Mouse (Mus musculus): ENCODE data around the gene Akr1b7. TPM values are rescaled to one million over a fixed set of nuclear protein-coding genes. Genes with fewer than 3 reads are reported as not detected.

The Akr1b7 gene
- polyA plus RNA-seq, 1 experiment from 2014 or later, result 0.23 TPM

- ATAC-seq (replicated peaks; ENCODE audit: low FRiP score, low TSS enrichment, low read depth), result no peak
- H3K36me3 ChIP-seq (ENCODE audit: control insufficient read depth, insufficient read depth, low read length), result no peaks in the 10 kb centered on the region
- no peaks in the 10 kb centered on the region for H3K27me3 ChIP-seq (replicated peaks; ENCODE audit: control insufficient read depth, insufficient read depth, low read length)
- 69% methylated on average over 1 of the region's 1 CpGs for WGBS
- H3K9me3 ChIP-seq (ENCODE audit: control insufficient read depth, low read length), result no peaks in the 10 kb centered on the region
- no peak overlapping the region for H3K27ac ChIP-seq (ENCODE audit: low read depth)
- H3K4me1 ChIP-seq (replicated peaks; ENCODE audit: control insufficient read depth, insufficient read depth, low read length), result no peaks in the 10 kb centered on the region
- no peak overlapping the region for H3K4me2 ChIP-seq (ENCODE audit: low read length)
- no peak overlapping the region for H3K9ac ChIP-seq (ENCODE audit: low read length)
- no peak overlapping the region for H3K4me3 ChIP-seq (ENCODE audit: low read depth, low read length)
- DNase-seq (ENCODE audit: low spot score), result no peak
These were observed 36.6 kb downstream of the Akr1b7 start for GRCm38 (mm10) chr6:34448696-34449095.

GRCm38 (mm10) chr6:34452963-34453770 is 41.0 kb downstream of the Akr1b7 start:
- no peak for DNase-seq (ENCODE audit: low spot score)
- H3K4me1 ChIP-seq (replicated peaks; ENCODE audit: control insufficient read depth, insufficient read depth, low read length), result no peaks in the 10 kb centered on the region
- no peak overlapping the region for H3K4me2 ChIP-seq (ENCODE audit: low read length)
- H3K36me3 ChIP-seq (ENCODE audit: control insufficient read depth, insufficient read depth, low read length), result no peaks in the 10 kb centered on the region
- no peak for ATAC-seq (replicated peaks; ENCODE audit: low FRiP score, low TSS enrichment, low read depth)
- no peaks in the 10 kb centered on the region for H3K9me3 ChIP-seq (ENCODE audit: control insufficient read depth, low read length)
- H3K27ac ChIP-seq (ENCODE audit: low read depth), result peak overlapping the region; percentile 16; the same call in 1 of the 2 replicates
- no peak overlapping the region for H3K9ac ChIP-seq (ENCODE audit: low read length)
- 43% methylated on average over 7 of the region's 7 CpGs for WGBS
- H3K27me3 ChIP-seq (replicated peaks; ENCODE audit: control insufficient read depth, insufficient read depth, low read length), result no peaks in the 10 kb centered on the region
- no peak overlapping the region for H3K4me3 ChIP-seq (ENCODE audit: low read depth, low read length)

- Histone ChIP-seq H3K9ac (ENCODE audit: low read length) (no peak overlapping the region), H3K4me1 (replicated peaks; ENCODE audit: control insufficient read depth, insufficient read depth, low read length) (no peaks in the 10 kb centered on the region), H3K27me3 (replicated peaks; ENCODE audit: control insufficient read depth, insufficient read depth, low read length) (no peaks in the 10 kb centered on the region), H3K36me3 (ENCODE audit: control insufficient read depth, insufficient read depth, low read length) (no peaks in the 10 kb centered on the region), H3K27ac (ENCODE audit: low read depth) (no peak overlapping the region), H3K4me2 (ENCODE audit: low read length) (no peak overlapping the region), H3K9me3 (ENCODE audit: control insufficient read depth, low read length) (no peaks in the 10 kb centered on the region), H3K4me3 (ENCODE audit: low read depth, low read length) (no peak overlapping the region)
- ATAC-seq (replicated peaks; ENCODE audit: low FRiP score, low TSS enrichment, low read depth) (no peak), DNase-seq (ENCODE audit: low spot score) (no peak)
These were observed 47.3 kb downstream of the Akr1b7 start for GRCm38 (mm10) chr6:34459456-34459855.

GRCm38 (mm10) chr6:34460651-34461050 is 48.5 kb downstream of the Akr1b7 start:
- Histone ChIP-seq H3K27ac (ENCODE audit: low read depth) (no peak overlapping the region), H3K4me2 (ENCODE audit: low read length) (no peak overlapping the region), H3K4me1 (replicated peaks; ENCODE audit: control insufficient read depth, insufficient read depth, low read length) (no peaks in the 10 kb centered on the region), H3K36me3 (ENCODE audit: control insufficient read depth, insufficient read depth, low read length) (no peaks in the 10 kb centered on the region), H3K27me3 (replicated peaks; ENCODE audit: control insufficient read depth, insufficient read depth, low read length) (no peaks in the 10 kb centered on the region), H3K4me3 (ENCODE audit: low read depth, low read length) (no peak overlapping the region), H3K9me3 (ENCODE audit: control insufficient read depth, low read length) (no peaks in the 10 kb centered on the region), H3K9ac (ENCODE audit: low read length) (no peak overlapping the region)
- WGBS, result 55% methylated on average over 4 of the region's 4 CpGs
- ATAC-seq (replicated peaks; ENCODE audit: low FRiP score, low TSS enrichment, low read depth), result no peak
- DNase-seq (ENCODE audit: low spot score), result no peak

- Histone ChIP-seq H3K4me3 (ENCODE audit: low read depth, low read length) (no peak overlapping the region), H3K9ac (ENCODE audit: low read length) (no peak overlapping the region), H3K9me3 (ENCODE audit: control insufficient read depth, low read length) (no peaks in the 10 kb centered on the region), H3K4me2 (ENCODE audit: low read length) (no peak overlapping the region), H3K4me1 (replicated peaks; ENCODE audit: control insufficient read depth, insufficient read depth, low read length) (no peaks in the 10 kb centered on the region), H3K36me3 (ENCODE audit: control insufficient read depth, insufficient read depth, low read length) (no peaks in the 10 kb centered on the region), H3K27ac (ENCODE audit: low read depth) (no peak overlapping the region), H3K27me3 (replicated peaks; ENCODE audit: control insufficient read depth, insufficient read depth, low read length) (no peaks in the 10 kb centered on the region)
- 89% methylated on average over 4 of the region's 4 CpGs for WGBS
- DNase-seq (ENCODE audit: low spot score), result no peak
- no peak for ATAC-seq (replicated peaks; ENCODE audit: low FRiP score, low TSS enrichment, low read depth)
These were observed 51.4 kb downstream of the Akr1b7 start for GRCm38 (mm10) chr6:34463582-34463981.

- Histone ChIP-seq H3K4me1 (replicated peaks; ENCODE audit: control insufficient read depth, insufficient read depth, low read length) (peaks cover 3% of the 10 kb centered on the region; the same call in 1 of the 2 replicates), H3K36me3 (ENCODE audit: control insufficient read depth, insufficient read depth, low read length) (no peaks in the 10 kb centered on the region), H3K4me3 (ENCODE audit: low read depth, low read length) (no peak overlapping the region), H3K27ac (ENCODE audit: low read depth) (no peak overlapping the region), H3K4me2 (ENCODE audit: low read length) (no peak overlapping the region), H3K27me3 (replicated peaks; ENCODE audit: control insufficient read depth, insufficient read depth, low read length) (no peaks in the 10 kb centered on the region), H3K9ac (ENCODE audit: low read length) (no peak overlapping the region), H3K9me3 (ENCODE audit: control insufficient read depth, low read length) (no peaks in the 10 kb centered on the region)
- DNase-seq (ENCODE audit: low spot score) (no peak), ATAC-seq (replicated peaks; ENCODE audit: low FRiP score, low TSS enrichment, low read depth) (no peak)
- WGBS, result 71% methylated on average over 12 of the region's 12 CpGs
These were observed 59.4 kb downstream of the Akr1b7 start for GRCm38 (mm10) chr6:34471434-34472110.

Other genes starting within 250 kb of the Akr1b7 start
- 49.4 and 52.1 TPM in 2 replicates for gene Slc35b4, start 235.2 kb upstream of the Akr1b7 start, polyA plus RNA-seq (2014; fragmentation: Nextera tagmentation; extraction: Ambion mirVana)
- 160 and 170 TPM in 2 replicates for gene Akr1b3, start 94.9 kb upstream of the Akr1b7 start, polyA plus RNA-seq (2014; fragmentation: Nextera tagmentation; extraction: Ambion mirVana)
- gene Akr1b8, start 58.2 kb upstream of the Akr1b7 start, polyA plus RNA-seq (2014; fragmentation: Nextera tagmentation; extraction: Ambion mirVana), result 6.2 and 6.6 TPM in 2 replicates
- gene Akr1b10, start 28.1 kb upstream of the Akr1b7 start, polyA plus RNA-seq (2014; fragmentation: Nextera tagmentation; extraction: Ambion mirVana), result 17.0 and 17.6 TPM in 2 replicates
- gene Bpgm, start 63.9 kb downstream of the Akr1b7 start, polyA plus RNA-seq (2014; fragmentation: Nextera tagmentation; extraction: Ambion mirVana), result 30.4 and 38.1 TPM in 2 replicates
- gene Cald1, start 186.2 kb downstream of the Akr1b7 start, polyA plus RNA-seq (2014; fragmentation: Nextera tagmentation; extraction: Ambion mirVana), result 309 and 368 TPM in 2 replicates